Mouse (Mus musculus): ENCODE measurements around the gene Scaf8. TPM values are rescaled to one million over a fixed set of nuclear protein-coding genes. Genes with fewer than 3 reads are reported as not detected.
"Not testable (repeated sequence)": the region's sequence is repeated elsewhere in the genome, so short reads cannot be mapped to it uniquely, and the experiment has no call there.

Scaf8 gene
- polyA plus RNA-seq (2012; rRNA removed) = 31.1 and 32.4 TPM in 2 replicates

DNA sequence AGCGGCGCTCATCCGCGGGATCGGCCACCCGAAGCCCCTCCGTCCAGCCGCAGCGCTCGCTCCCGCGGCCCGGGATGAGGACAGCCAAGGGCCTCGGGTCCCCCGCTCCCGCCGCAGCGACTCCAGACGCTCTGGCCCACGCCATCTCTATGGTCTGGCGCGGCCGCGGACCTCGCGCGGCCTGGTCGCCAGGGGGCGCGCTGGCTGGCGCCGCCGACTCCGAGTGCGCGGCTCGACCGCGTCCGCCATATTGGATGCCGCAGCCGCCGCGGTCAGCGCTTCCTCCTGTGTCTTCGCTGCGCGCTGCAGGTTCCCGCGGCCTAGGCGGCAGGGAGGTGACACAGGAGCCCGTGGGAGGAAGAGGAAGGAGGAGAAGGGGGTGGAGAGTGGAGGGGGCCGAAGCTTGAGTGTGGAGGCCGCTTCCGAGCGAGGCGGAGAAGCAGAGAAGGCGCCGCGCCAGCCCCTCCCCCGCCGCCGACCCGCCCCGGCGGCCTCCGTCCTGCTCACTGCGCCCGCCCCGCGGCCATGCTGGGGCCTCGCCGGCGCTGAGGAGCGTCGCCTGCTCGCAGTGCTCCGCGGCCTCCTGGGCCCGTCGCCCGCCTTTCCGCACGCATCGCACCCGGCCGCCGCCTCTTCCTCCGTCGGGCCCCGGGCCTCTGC, at the start of gene Scaf8:
Scaf8 (plus strand) TSS at position 253 of the 660 bp plus-strand sequence.
- peak within 1 kb of the TSS; percentile 84 for H3K4me3 ChIP-seq (ENCODE audit: insufficient read depth, low read length)
- TF ChIP-seq POLR2A (IDR thresholded peaks at IDR 0.05; ENCODE audit: extremely low read depth, insufficient read depth, low read length) = peak; percentile 14; the same call in 1 of the 2 replicates
- TF ChIP-seq CTCF (IDR thresholded peaks at IDR 0.05; ENCODE audit: extremely low read depth, insufficient read depth, low read length) = peak; percentile 27; the same call in 1 of the 2 replicates
- H3K27ac ChIP-seq (ENCODE audit: insufficient read depth, low read length) = peak within 1 kb of the TSS; percentile 97
- H3K4me1 ChIP-seq (ENCODE audit: control insufficient read depth, insufficient read depth, low read length) = peaks cover 5% of the 10 kb centered on the region; the same call in 1 of the 2 replicates

DNA sequence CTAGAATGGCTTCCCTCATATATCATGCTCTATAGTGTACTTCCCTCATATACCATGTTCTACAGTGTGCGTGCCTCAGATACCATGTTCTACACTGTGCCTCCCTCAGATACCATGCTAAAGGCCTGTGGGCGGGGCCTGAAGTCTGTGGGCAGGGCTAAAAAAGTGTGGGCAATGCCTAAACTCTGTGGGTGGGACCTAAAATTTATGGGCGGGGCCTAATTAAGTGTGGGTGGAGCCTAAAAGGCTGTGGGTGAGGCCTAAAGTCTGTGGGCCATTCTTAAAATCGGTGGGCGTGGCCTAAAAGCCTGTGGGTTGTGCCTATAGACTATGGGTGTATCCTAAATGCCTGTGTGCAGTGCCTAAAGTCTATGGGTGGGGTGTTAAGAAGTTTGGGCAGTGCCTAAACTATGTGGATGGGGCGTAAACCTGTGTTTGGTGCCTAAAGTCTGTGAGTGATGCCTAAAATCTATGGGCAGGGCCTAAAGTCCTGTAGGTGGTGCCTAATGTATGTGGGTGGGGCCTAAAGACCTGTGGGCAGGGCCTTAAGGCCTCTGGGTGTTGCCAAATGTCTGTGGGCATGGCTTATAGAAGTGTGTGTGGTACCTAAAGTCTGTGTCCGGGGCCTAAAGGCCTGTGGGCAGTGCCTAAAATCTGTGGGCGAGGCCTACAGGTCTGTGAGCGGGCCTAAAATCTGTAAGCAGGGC, 39.5 kb upstream of the Scaf8 start:
- no peaks in the 10 kb centered on the region for H3K4me1 ChIP-seq (ENCODE audit: control insufficient read depth, insufficient read depth, low read length)
- no peak overlapping the region for H3K27ac ChIP-seq (ENCODE audit: insufficient read depth, low read length)
- no peak overlapping the region for H3K4me3 ChIP-seq (ENCODE audit: insufficient read depth, low read length)
- TF ChIP-seq POLR2A (IDR thresholded peaks at IDR 0.05; ENCODE audit: extremely low read depth, insufficient read depth, low read length) (no peak), CTCF (IDR thresholded peaks at IDR 0.05; ENCODE audit: extremely low read depth, insufficient read depth, low read length) (no peak)

DNA sequence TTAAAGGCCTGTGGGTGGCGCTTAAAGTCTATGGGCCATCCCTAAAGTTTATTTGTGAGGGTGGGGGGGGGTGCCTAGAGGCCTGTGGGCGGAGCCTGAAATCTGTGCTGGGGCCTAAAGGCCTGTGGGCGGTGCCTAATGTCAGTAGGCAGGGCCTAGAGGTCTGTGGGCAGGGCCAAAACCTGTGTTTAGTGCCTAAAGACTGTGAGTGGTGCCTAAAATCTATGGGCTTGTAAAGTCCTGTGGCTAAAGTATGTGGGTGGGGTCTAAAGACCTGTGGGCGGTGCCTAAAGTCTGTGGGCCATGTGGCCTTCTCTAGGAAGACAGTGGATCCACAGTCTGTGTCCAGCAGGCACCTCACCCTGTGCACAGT, 38.9 kb upstream of the Scaf8 start:
- Histone ChIP-seq H3K4me1 (ENCODE audit: control insufficient read depth, insufficient read depth, low read length) (no peaks in the 10 kb centered on the region), H3K27ac (ENCODE audit: insufficient read depth, low read length) (no peak overlapping the region), H3K4me3 (ENCODE audit: insufficient read depth, low read length) (no peak overlapping the region)
- TF ChIP-seq CTCF (IDR thresholded peaks at IDR 0.05; ENCODE audit: extremely low read depth, insufficient read depth, low read length) (no peak), POLR2A (IDR thresholded peaks at IDR 0.05; ENCODE audit: extremely low read depth, insufficient read depth, low read length) (no peak)

DNA sequence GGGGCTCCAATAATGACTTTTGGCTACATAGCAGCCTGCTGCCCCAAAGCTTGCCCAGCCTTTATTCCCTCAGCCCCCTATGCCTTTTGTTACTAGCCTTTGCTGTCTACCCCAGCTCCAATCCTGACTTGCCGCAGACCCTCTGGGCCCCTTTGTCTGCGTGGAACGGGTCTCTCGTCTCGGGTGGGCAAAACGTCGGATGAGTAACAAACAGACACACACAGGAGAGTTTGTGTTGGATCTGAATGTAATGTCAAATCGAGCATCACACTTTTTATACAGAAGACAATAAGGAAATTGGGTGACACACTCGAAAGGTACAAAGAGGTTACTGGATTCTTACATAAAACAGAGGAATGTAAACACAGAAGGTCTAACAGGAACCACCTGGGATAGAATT, 36.8 kb upstream of the Scaf8 start:
- H3K4me3 ChIP-seq (ENCODE audit: insufficient read depth, low read length); H3K27ac ChIP-seq (ENCODE audit: insufficient read depth, low read length); H3K4me1 ChIP-seq (ENCODE audit: control insufficient read depth, insufficient read depth, low read length): not testable (repeated sequence)

DNA sequence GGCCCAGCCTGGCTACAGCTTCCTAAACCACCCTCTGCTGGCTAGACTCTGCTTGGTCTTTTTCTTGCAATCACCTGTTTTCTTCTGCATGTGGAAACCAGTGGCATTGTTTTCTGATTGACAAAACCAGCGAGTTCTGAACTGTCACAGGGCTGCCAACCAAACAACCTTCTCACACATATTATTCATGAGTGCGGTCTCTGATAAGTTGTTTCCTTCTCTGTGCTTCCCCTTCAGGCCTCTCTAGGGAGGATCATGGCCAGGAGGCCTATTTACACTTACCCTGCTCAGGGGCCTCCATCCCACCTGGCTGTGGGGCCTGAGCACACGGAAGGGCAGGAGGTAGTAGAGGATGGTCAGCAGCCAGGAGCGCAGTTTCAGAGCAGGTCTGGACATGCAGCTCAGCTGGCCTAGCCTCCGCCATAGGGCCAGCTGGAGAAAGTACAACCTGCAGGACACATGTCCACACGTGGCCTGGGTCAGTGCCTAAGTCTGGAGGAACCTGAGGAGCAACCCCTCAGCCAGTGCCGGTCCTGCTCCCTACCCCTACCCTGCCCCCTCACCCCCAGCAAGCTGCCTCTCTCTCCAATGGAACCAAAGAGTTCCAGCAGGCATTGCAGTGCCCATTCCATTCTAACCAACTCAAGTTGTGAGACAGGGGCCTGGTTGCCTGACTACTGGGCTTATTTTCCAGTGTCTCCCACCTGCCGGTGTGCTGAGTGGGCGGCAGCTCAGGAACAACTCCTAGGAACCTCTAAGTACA, 34.0 kb upstream of the Scaf8 start:
- H3K27ac ChIP-seq (ENCODE audit: insufficient read depth, low read length); H3K4me3 ChIP-seq (ENCODE audit: insufficient read depth, low read length); H3K4me1 ChIP-seq (ENCODE audit: control insufficient read depth, insufficient read depth, low read length): not testable (repeated sequence)

DNA sequence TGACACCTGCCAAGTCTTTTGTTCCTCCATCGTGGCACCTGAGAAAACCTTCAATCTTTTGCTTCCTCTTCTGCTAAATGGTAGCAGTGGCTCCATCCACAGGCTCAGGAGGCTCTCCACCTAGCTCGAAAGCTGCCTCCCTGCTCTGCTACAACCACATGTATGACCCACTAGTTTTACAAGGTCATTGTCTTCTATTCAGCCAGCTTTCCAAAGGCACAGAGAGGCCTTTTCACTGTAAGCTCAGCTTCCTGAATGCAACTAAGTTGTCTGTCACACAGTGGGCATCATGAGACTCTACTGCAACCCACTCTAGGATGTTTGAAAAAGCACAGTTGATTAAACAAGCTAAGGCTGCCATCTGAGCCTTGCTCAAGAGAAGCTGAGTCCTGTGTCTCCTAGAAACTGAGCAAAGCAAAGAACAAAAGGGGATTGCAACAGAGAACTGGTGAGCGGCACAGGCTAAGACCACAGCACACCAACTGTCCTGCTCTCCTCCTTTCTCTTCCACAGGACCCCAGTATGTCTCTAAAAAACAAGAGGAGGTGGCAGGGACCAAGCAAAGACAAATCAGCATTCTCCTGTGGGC, 33.2 kb upstream of the Scaf8 start:
- H3K27ac ChIP-seq (ENCODE audit: insufficient read depth, low read length); H3K4me3 ChIP-seq (ENCODE audit: insufficient read depth, low read length); H3K4me1 ChIP-seq (ENCODE audit: control insufficient read depth, insufficient read depth, low read length): not testable (repeated sequence)

DNA sequence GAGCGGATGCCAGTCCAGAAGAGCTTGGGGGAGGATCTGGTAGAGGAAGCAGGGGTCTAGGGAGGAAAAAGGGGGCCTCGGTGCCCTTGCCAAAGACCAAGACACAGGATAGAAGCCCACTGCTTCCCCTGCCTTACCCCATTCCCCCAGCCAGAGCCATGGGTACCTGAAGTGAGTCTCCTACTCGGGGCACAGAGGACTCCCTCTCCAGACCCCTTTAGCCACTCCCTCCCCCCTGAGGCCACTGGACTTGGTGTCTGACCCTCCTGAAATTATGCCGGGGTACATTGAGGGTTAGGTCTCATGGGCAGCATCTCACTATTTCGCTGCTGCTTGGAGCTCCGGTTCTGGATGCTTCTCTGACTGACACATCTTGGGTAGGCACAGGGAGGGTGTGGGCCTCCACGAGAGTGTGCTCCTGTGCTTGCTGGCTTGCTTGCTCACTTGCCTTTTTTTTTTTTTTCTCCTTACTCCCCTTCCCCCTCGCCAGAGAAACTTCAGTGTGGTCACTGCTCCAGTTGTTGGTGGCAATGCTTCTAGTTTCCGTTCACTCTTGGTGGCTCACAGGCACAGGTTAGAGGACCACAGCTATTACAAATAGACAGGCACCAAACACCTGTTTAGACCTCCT, 32.5 kb upstream of the Scaf8 start:
- H3K4me3 ChIP-seq (ENCODE audit: insufficient read depth, low read length) = peak overlapping the region; percentile 36; the same call in 1 of the 2 replicates
- not testable (repeated sequence) for H3K27ac ChIP-seq (ENCODE audit: insufficient read depth, low read length); H3K4me1 ChIP-seq (ENCODE audit: control insufficient read depth, insufficient read depth, low read length)

DNA sequence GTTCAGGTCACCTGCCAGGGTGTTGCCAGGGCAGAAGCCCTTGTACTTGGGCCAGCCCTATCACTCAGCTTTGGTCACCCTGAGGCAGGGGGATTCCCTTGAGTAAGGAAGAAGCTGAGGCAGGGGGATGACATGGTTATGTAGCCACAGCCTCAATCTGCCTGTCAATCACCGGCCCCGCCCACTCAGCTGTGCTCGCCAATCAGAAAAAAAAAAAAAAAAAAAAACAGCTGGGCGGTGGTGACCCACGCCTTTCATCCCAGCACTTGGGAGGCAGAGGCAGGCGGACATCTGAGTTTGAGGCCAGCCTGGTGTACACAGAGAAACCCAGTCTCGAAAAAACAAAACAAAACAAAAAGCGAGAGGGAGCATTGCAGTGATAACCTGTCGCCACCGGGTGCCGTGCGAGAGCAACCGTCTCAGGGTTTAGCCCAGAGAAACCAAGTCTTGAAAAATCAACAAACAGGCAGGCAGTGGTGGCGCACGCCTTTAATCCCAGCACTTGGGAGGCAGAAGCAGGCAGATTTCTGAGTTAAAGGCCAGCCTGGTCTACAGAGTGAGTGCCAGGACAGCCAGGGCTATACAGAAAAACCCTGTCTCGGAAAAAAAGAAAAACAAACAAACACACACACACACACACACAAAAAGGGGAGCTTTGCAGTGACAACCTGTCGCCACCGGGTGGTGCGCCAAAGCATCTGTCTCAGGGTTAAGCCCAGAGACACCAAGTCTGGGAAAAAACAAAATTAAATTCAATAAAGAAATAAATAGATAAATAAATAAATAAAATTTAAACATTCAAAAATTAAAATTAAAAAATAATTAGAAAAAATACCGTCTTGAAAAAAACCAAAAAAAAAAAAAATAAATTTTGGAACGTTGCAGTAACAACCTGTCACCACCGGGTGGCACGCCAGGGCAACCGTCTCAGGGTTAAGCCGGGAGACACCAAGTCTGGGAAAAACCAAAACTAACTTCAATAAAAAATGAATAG, 31.7 kb upstream of the Scaf8 start:
- peak overlapping the region; percentile 58 for H3K4me3 ChIP-seq (ENCODE audit: insufficient read depth, low read length)
- peak; percentile 28; the same call in 1 of the 2 replicates for TF ChIP-seq CTCF (IDR thresholded peaks at IDR 0.05; ENCODE audit: extremely low read depth, insufficient read depth, low read length)
- H3K27ac ChIP-seq (ENCODE audit: insufficient read depth, low read length); H3K4me1 ChIP-seq (ENCODE audit: control insufficient read depth, insufficient read depth, low read length): not testable (repeated sequence)

Data from cortical plate, adult 2 months (tissue).